Mouse (Mus musculus): ENCODE data around the gene Sptan1. TPM values are rescaled to one million over a fixed set of nuclear protein-coding genes. Genes with fewer than 3 reads are reported as not detected.
"Not testable (repeated sequence)": the region's sequence is repeated elsewhere in the genome, so short reads cannot be mapped to it uniquely, and the experiment has no call there.

The Sptan1 gene
- polyA plus RNA-seq, 1 experiment from 2014 or later = 160 TPM

DNA sequence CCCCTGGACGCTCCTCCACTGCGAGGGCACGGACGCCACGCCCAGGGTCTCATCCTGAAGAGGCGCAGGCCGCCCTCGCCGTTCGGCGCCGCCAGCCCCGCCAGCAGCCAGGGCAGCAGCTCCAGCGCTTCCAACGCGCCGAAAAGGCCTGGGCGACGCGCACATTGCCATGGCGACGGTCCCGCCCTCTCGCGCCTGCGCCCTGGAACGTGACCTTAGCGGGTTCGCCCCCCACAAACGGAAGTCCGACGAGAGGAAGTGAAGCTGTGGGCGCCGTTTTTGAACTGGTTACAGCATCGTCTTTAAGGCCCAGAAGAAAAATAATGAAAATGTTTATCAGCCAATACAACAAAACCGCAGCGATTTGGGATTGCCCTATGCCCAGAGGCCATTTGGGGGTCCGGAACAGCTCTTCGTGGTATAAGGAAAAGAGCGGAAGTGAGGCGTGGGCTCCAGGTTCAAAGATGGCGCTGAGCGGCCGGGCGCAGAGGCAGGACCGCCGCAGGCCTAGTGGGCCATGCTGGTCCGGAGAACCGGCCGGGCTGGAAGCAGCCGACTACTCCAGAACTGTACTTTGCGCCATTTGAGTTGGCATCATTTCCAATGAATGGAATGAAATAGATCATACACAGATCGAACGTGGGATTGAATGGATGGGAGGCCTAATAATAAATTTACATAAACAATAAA is 83.5 kb downstream of the Sptan1 start, which contains the start of gene Wdr34:
TSS of gene Wdr34 (minus strand) at position 183 of the 690 bp plus-strand sequence.
- H3K9ac ChIP-seq = peak within 1 kb of the TSS; percentile 68
- peaks cover 11% of the 10 kb centered on the region; the same call in 1 of the 2 replicates for H3K4me1 ChIP-seq
- peak within 1 kb of the TSS; percentile 56 for H3K4me3 ChIP-seq (replicated peaks)
- peaks cover 8% of the 10 kb centered on the region for H3K36me3 ChIP-seq (replicated peaks)
- peak; percentile 97 for ATAC-seq (ENCODE audit: low FRiP score)
- peaks cover 15% of the 10 kb centered on the region; the same call in 1 of the 2 replicates for H3K27me3 ChIP-seq
- H3K4me2 ChIP-seq = peak within 1 kb of the TSS; percentile 58
- H3K9me3 ChIP-seq = no peaks in the 10 kb centered on the region
- H3K27ac ChIP-seq = peak within 1 kb of the TSS; percentile 88
- WGBS = 1% methylated on average over 54 of the region's 54 CpGs

DNA sequence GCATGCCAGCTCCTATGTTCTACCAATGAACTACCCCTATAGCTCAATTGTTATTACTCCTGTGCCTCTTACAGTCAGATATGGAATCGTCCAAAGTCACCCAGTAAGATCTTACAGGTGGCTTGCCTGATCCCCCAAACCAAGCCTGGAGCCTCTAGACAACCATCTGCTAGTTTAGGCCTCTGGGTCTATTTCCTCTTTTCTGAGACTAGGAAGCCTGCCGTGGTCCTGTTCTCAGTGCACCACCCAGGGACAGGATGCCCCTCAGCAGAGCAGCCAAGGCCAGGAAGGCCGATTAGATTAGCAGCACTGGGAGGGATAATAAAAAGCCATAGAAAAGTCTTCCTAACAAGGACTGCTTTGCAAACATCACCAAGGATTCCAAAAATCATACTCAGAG is 84.5 kb downstream of the Sptan1 start:
- Histone ChIP-seq H3K4me1 (peaks cover 11% of the 10 kb centered on the region; the same call in 1 of the 2 replicates), H3K9me3 (no peaks in the 10 kb centered on the region), H3K9ac (no peak overlapping the region), H3K36me3 (replicated peaks) (peaks cover 4% of the 10 kb centered on the region), H3K27ac (no peak overlapping the region), H3K4me2 (no peak overlapping the region), H3K27me3 (peaks cover 18% of the 10 kb centered on the region; the same call in 1 of the 2 replicates), H3K4me3 (replicated peaks) (no peak overlapping the region)
- ATAC-seq (ENCODE audit: low FRiP score) = no peak
- 87% methylated on average over 3 of the region's 3 CpGs for WGBS

DNA sequence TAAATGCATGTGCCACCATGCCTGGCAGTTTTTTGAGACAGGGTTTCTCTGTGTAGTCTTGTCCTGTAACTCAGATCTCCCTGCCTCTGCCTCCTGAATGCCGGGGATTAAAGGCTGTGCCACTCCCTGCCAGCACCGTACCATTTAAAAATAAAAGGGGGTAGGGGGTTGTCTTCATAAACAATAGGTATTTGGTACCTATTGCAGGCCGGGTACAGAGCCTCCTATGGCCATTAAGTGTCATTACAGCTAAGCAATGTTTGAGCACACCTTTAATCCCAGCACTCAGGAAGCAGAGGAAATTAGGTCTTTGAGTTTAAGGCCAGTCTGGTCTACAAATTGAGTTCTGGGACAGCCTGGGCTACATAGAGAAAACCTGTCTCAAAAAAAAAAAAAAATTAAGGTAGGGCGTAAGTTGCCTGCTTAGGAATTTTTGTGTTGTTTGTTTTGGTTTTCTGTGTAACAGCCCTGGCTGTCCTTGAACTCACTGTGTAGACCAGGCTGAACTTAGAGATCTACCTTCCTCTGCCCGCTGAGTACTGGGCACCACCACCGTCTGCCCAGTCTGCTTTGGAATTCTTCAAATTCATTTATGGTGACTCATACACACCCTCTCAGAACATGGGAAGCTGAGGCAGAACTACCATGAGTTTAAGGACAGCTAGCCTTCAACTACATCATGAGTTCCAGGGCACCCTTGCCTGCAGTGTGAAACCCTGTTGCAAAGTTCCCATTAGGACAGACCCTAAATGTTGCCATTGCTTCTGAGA is 86.8 kb downstream of the Sptan1 start:
- 47% methylated on average over 6 of the region's 6 CpGs for WGBS
- no peaks in the 10 kb centered on the region; the same call in 1 of the 2 replicates for H3K36me3 ChIP-seq (replicated peaks)
- H3K27ac ChIP-seq = no peak overlapping the region
- peaks cover 18% of the 10 kb centered on the region; the same call in 1 of the 2 replicates for H3K27me3 ChIP-seq
- H3K9me3 ChIP-seq = no peaks in the 10 kb centered on the region
- H3K9ac ChIP-seq = no peak overlapping the region
- H3K4me2 ChIP-seq = no peak overlapping the region
- no peak for ATAC-seq (ENCODE audit: low FRiP score)
- H3K4me1 ChIP-seq = peaks cover 12% of the 10 kb centered on the region
- no peak overlapping the region for H3K4me3 ChIP-seq (replicated peaks)

DNA sequence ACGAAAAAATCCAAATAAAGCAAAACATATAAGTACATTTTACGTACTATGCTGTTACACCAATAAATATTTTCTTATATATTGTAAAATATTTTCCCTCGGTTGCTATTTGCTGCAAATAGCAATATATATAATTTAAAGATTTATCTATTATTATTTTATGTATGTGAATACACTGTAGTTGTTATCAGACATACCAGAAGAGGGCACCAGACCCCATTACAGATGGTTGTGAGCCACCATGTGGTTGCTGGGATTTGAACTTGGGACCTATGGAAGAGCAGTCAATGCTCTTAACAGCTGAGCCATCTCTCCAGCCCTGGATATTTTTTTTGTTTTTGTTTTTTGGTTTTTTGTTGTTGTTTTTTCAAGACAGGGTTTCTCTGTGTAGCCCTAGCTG is 90.0 kb downstream of the Sptan1 start:
- H3K36me3 ChIP-seq (replicated peaks); H3K9ac ChIP-seq; H3K27ac ChIP-seq; H3K4me2 ChIP-seq; H3K4me3 ChIP-seq (replicated peaks); ATAC-seq (ENCODE audit: low FRiP score); H3K9me3 ChIP-seq: not testable (repeated sequence)
- Histone ChIP-seq H3K4me1 (peaks cover 10% of the 10 kb centered on the region), H3K27me3 (0 out of 2 replicates have a peak, but pooled peaks cover 12% of the 10 kb centered on the region)
- 96% methylated on average over 3 of the region's 3 CpGs for WGBS

DNA sequence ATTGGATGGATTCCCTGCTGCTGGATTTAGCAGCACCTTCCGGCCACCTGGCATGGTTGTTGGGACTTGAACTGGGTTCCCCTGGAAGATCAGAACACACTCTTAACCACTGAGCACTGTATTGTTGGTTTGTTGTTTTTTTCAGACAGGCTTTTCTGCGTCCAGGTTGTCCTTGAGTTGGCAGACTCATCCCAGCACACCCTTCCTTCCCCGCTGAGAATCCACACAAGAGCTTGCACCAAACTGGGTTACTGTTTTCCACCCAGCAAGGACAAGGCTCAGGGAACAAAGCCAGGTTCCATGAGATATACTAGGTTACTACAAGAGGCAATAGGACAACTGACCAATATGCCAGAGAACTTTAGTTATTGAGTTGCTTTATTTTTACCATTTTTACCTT is 91.4 kb downstream of the Sptan1 start:
- no peak overlapping the region for H3K27ac ChIP-seq
- H3K9ac ChIP-seq = no peak overlapping the region
- no peak for ATAC-seq (ENCODE audit: low FRiP score)
- no peak overlapping the region for H3K4me3 ChIP-seq (replicated peaks)
- H3K4me1 ChIP-seq = peaks cover 17% of the 10 kb centered on the region
- H3K9me3 ChIP-seq = no peaks in the 10 kb centered on the region
- H3K36me3 ChIP-seq (replicated peaks) = no peaks in the 10 kb centered on the region
- no peak overlapping the region for H3K4me2 ChIP-seq
- WGBS = 84% methylated on average over 3 of the region's 3 CpGs
- 0 out of 2 replicates have a peak, but pooled peaks cover 9% of the 10 kb centered on the region for H3K27me3 ChIP-seq

DNA sequence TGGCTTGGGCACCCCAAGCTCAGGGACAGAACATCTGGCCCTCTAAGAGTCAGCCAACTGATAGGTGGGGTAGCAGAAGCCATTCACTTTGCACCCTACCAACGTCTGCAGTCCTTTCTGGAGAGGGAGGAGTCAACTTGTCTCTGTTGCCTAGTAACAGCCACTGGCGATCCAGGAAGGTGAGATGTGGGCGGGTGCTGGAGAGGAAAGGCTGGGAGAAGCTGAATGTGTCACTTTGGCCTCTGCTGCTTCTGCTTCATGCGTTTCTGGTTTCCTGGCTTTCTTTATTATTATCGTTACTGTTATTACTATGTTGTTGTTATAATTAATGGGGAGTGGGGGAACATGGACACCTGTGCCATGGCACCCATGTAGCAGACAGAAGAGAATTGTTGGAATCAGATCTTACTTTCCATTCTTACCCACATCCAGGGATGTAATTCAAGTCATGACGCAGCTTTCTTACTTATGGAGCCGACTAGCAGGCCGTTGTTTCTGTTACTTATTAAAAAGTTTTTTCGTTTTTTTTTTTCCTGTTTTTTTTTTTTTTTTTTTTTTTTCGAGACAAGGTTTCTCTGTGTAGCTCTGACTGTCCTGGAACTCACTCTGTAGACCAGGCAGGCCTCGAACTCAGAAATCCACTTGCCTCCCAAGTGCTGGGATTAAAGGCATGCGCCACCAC is 92.0 kb downstream of the Sptan1 start, which contains the start of gene Set:
TSS of gene Set (plus strand) at position 156 of the 682 bp plus-strand sequence.
- no peak for ATAC-seq (ENCODE audit: low FRiP score)
- Histone ChIP-seq H3K36me3 (replicated peaks) (no peaks in the 10 kb centered on the region), H3K4me1 (peaks cover 21% of the 10 kb centered on the region), H3K4me2 (no peak within 1 kb of the TSS), H3K9ac (no peak within 1 kb of the TSS), H3K9me3 (no peaks in the 10 kb centered on the region), H3K27ac (no peak within 1 kb of the TSS), H3K4me3 (replicated peaks) (no peak within 1 kb of the TSS), H3K27me3 (0 out of 2 replicates have a peak, but pooled peaks cover 7% of the 10 kb centered on the region)
- 47% methylated on average over 12 of the region's 12 CpGs for WGBS

DNA sequence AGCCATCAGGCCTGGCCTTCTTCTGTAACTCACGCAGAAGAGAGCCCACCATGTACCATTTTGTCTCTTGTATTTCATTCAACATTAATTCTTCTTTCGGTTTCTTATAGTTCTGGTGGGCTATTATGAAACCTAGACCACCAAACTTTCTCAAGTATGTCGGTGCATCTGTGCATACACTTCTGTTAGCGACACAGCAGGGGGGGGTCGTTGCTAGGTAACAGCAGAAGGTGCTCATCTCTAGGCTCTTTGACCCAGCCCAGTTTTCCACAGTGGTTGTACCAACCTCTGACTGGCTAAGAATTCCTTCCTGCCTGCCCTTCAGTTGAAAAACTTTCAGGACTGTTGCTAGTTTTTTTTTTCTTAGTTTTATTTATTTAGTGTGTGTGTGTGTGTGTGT is 93.1 kb downstream of the Sptan1 start:
- no peaks in the 10 kb centered on the region for H3K9me3 ChIP-seq
- 40% methylated on average over 5 of the region's 5 CpGs for WGBS
- no peak overlapping the region for H3K4me2 ChIP-seq
- no peaks in the 10 kb centered on the region for H3K36me3 ChIP-seq (replicated peaks)
- no peak for ATAC-seq (ENCODE audit: low FRiP score)
- H3K4me1 ChIP-seq = peaks cover 32% of the 10 kb centered on the region
- H3K4me3 ChIP-seq (replicated peaks) = no peak overlapping the region
- H3K27ac ChIP-seq = no peak overlapping the region
- 0 out of 2 replicates have a peak, but pooled peaks cover 3% of the 10 kb centered on the region for H3K27me3 ChIP-seq
- no peak overlapping the region for H3K9ac ChIP-seq

DNA sequence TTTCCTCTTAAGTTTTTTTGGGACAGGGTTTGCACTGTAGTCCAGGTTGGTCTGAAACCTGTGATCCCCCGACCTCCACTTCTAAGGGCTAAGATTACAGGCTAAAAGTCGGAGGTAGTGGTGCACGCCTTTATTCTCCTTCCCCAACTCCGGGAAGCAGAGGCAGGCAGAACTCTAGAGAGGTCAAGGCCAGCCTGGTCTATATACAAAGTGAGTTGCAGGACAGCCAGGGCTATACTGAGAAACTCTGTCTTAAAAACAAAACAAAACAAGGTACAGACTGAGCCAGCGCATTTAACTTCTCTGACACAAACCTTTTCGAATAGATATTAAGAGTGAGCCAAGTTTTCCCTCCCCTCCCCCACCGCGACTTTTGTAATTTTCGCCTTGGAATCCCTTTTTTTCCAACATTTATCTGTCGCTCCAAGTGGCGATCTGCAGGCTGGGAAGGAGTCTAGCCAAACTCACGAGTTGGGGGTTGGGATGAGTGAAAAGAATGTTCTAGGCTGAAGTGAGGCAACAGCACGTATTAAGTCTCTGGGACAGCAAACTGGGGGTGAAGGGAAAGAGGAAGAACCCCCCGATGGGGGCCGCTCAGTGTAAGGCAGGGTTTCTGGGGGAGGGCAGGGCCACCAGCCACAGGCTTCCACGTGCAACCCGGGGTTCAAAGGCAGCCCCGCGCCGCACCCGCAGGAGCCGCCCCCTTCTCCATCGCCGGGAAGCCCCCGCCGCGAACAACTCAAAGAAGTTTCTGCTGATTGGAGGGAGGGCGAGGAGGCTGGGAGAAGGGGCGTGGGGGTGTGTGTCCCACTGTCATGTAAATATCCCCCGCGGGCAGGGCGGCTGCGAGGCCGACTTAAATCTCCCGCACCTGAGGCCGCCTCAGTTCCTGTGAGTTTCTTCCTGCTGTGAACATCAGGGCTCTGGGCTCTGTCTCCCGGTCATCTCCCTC is 96.1 kb downstream of the Sptan1 start:
- ATAC-seq (ENCODE audit: low FRiP score) = no peak
- no peaks in the 10 kb centered on the region for H3K9me3 ChIP-seq
- H3K4me3 ChIP-seq (replicated peaks) = peak overlapping the region; percentile 57
- H3K4me2 ChIP-seq = peak overlapping the region; percentile 87
- H3K4me1 ChIP-seq = peaks cover 54% of the 10 kb centered on the region
- H3K36me3 ChIP-seq (replicated peaks) = no peaks in the 10 kb centered on the region
- peak overlapping the region; percentile 92 for H3K27ac ChIP-seq
- WGBS = 9% methylated on average over 37 of the region's 37 CpGs
- H3K27me3 ChIP-seq = no peaks in the 10 kb centered on the region
- peak overlapping the region; percentile 68 for H3K9ac ChIP-seq

DNA sequence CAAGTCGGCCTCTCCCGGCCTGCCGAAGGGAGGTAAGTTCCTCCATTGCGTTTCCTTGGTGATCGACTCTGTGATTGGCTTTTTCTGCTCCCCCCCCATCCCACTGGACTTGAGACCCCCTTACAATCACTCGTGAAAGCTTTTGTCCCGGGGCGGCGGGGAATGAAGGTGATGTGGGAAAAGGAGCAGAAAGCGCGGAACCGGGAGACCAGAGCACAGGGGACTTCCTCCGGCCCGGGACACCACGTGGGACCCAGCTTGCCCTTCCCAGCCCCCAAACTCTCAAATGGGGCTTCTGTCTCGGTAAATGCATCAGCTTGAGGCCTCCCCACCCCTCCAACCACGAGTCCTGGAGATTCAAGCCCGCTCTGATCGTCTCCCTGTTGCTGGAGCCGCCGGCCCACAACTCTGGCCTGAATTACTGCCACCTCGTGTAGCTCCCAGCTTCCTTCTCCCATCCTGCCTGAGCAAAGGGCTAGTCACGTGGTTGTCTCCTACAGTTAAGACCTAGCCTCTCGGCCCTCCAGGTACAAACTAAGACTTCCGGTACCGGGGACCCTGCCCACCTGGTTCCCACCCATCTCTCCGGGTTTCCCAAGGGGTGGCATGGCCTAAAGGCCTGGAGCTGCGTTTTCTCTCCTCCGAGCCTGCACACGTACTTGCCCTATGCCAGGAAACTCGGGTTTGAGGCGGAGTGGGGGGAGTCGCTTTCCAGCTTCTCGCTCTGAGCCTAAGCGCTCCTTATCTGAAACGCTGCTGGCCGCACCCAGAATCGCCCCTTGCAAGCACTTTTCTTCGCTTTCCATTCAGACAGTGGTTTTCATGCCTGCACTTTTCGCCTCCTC is 97.1 kb downstream of the Sptan1 start:
- no peaks in the 10 kb centered on the region for H3K9me3 ChIP-seq
- peak overlapping the region; percentile 87 for H3K4me2 ChIP-seq
- peak overlapping the region; percentile 57 for H3K4me3 ChIP-seq (replicated peaks)
- peak overlapping the region; percentile 68 for H3K9ac ChIP-seq
- WGBS = under 1% methylated on average over 40 of the region's 40 CpGs
- no peaks in the 10 kb centered on the region for H3K36me3 ChIP-seq (replicated peaks)
- H3K27me3 ChIP-seq = no peaks in the 10 kb centered on the region
- H3K4me1 ChIP-seq = peaks cover 50% of the 10 kb centered on the region
- ATAC-seq (ENCODE audit: low FRiP score) = no peak
- peak overlapping the region; percentile 92 for H3K27ac ChIP-seq

DNA sequence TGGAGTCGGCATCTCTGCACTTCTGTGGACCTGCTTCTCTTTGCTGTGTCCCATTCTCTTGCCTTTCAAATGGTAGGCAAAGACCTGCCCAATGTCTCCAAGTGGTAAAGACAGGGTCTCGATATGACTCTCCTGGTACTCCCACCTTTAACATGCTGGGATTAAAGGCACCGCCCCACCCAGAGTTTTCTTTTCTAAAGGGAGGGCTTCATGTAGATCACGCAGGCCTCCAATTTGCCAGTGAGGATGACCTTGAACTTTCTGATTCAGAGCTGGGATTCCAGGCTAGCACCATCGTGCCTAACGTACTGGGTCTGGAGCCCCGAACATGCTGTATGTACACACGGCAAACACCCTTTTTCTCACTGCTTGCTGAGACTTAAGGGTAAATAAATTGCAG is 97.9 kb downstream of the Sptan1 start:
- no peak for ATAC-seq (ENCODE audit: low FRiP score)
- Histone ChIP-seq H3K4me3 (replicated peaks) (peak overlapping the region; percentile 57), H3K9ac (peak overlapping the region; percentile 68), H3K4me2 (peak overlapping the region; percentile 87), H3K9me3 (no peaks in the 10 kb centered on the region), H3K27me3 (no peaks in the 10 kb centered on the region), H3K27ac (peak overlapping the region; percentile 92), H3K36me3 (replicated peaks) (peaks cover 4% of the 10 kb centered on the region), H3K4me1 (peaks cover 52% of the 10 kb centered on the region)
- 7% methylated on average over 8 of the region's 8 CpGs for WGBS
